Mouse (Mus musculus): ENCODE data around the gene 4930524B15Rik.

GRCm38 (mm10) chr11:31974132-31974531 lies 8.7 kb downstream of the 4930524B15Rik start:
- TF ChIP-seq CTCF (IDR thresholded peaks at IDR 0.05; ENCODE audit: low read depth) (no peak), EP300 (optimal IDR thresholded peaks at IDR 0.05) (no peak)

Measured in stomach, postnatal 0 days (tissue).